19 mouse cellular contexts compared by ENCODE assay signal in genomic region chr7:18827792-18828546, GRCm38 (mm10). TPM values are rescaled to one million over a fixed set of nuclear protein-coding genes. Genes with fewer than 3 reads are reported as not detected.
DNase-seq lines count a peak whose midpoint lies in the region; ATAC-seq and TF ChIP-seq lines count a peak whose summit lies in the region.
"Had no signal": no experiment of that assay in that cellular context is flagged by ENCODE, and none has a peak within 500 bp of the region (broad histone marks: within the 10 kb centered on the region; RNA-seq: fewer than 3 reads in every experiment).

No protein-coding gene starts in this region.

- peak overlapping the region; percentile 2; the same call in 1 of the 2 replicates for H3K9ac ChIP-seq in heart, embryonic 11.5 days (ENCODE audit: low read depth, low read length)
- no peak overlapping the region for H3K9ac ChIP-seq in midbrain, embryonic 11.5 days (ENCODE audit: low read length)
- H3K9ac ChIP-seq in midbrain, postnatal 0 days (replicated peaks; ENCODE audit: low read length, poor library complexity, severe bottlenecking) = no peak overlapping the region
- H3K9ac ChIP-seq in stomach, embryonic 14.5 days (replicated peaks; ENCODE audit: low read depth, low read length) = no peak overlapping the region
- H3K9ac ChIP-seq: kidney, embryonic 15.5 days; limb, embryonic 12.5 days had no signal

- no peak for TF ChIP-seq POLR2A in brain, embryonic 14.5 days (IDR thresholded peaks at IDR 0.05; ENCODE audit: borderline replicate concordance, extremely low read depth, insufficient read depth, insufficient read length, poor library complexity, severe bottlenecking)

- H3K27me3 ChIP-seq in heart, embryonic 11.5 days (ENCODE audit: control insufficient read depth, insufficient read depth, low read length) = no peaks in the 10 kb centered on the region
- H3K27me3 ChIP-seq in midbrain, embryonic 11.5 days (ENCODE audit: control insufficient read depth, insufficient read depth, low read length) = no peaks in the 10 kb centered on the region
- no peaks in the 10 kb centered on the region for H3K27me3 ChIP-seq in midbrain, postnatal 0 days (ENCODE audit: insufficient read depth, low read length)
- H3K27me3 ChIP-seq in stomach, embryonic 14.5 days (ENCODE audit: control insufficient read depth, insufficient read depth, low read length) = no peaks in the 10 kb centered on the region

- no peaks in the 10 kb centered on the region for H3K4me1 ChIP-seq in heart, embryonic 11.5 days (ENCODE audit: control insufficient read depth, insufficient read depth, low read length)
- H3K4me1 ChIP-seq in midbrain, embryonic 11.5 days (ENCODE audit: control insufficient read depth, insufficient read depth, low read length) = no peaks in the 10 kb centered on the region
- no peaks in the 10 kb centered on the region for H3K4me1 ChIP-seq in midbrain, postnatal 0 days (ENCODE audit: insufficient read depth, low read length)
- no peaks in the 10 kb centered on the region for H3K4me1 ChIP-seq in stomach, embryonic 14.5 days (ENCODE audit: control insufficient read depth, insufficient read depth, low read length)
- H3K4me1 ChIP-seq: kidney, embryonic 15.5 days had no signal

- intact Hi-C loops in heart, postnatal 36 days (cut with DNase I) = loop anchor here (1.0 to 10.0 kb wide), 2 partner anchors 45 to 73 kb away; no protein-coding TSS in a partner anchor

- H3K27ac ChIP-seq in heart, embryonic 11.5 days (ENCODE audit: low read depth, low read length) = no peak overlapping the region
- H3K27ac ChIP-seq in midbrain, embryonic 11.5 days (ENCODE audit: low read depth, low read length) = no peak overlapping the region
- H3K27ac ChIP-seq in midbrain, postnatal 0 days (ENCODE audit: low read depth, low read length) = no peak overlapping the region
- no peak overlapping the region for H3K27ac ChIP-seq in stomach, embryonic 14.5 days (ENCODE audit: low read length)
- H3K27ac ChIP-seq: heart, adult 2 months; kidney, embryonic 15.5 days; limb, embryonic 12.5 days had no signal

- WGBS in heart, embryonic 11.5 days (ENCODE audit: insufficient replicate concordance) = 58% methylated on average over 26 of the region's 26 CpGs
- 66% methylated on average over 26 of the region's 26 CpGs for WGBS in midbrain, embryonic 11.5 days
- WGBS in midbrain, postnatal 0 days = 64% methylated on average over 26 of the region's 26 CpGs
- 63% methylated on average over 26 of the region's 26 CpGs for WGBS in stomach, embryonic 14.5 days

- ATAC-seq in heart, embryonic 11.5 days (replicated peaks; ENCODE audit: insufficient number of reproducible peaks, low FRiP score, low TSS enrichment) = 0 out of 2 replicates have a peak, but pooled peaks have one; percentile 35
- 0 out of 2 replicates have a peak, but pooled peaks have one; percentile 38 for ATAC-seq in midbrain, embryonic 11.5 days (ENCODE audit: low FRiP score)
- no peak for ATAC-seq in midbrain, postnatal 0 days (ENCODE audit: low FRiP score)
- peak; percentile 78; the same call in 1 of the 2 replicates for ATAC-seq in stomach, embryonic 14.5 days (ENCODE audit: insufficient number of reproducible peaks, insufficient read depth, low FRiP score, low read depth)

- DNase-seq in heart, postnatal 36 days = no peak
- DNase-seq in midbrain, embryonic 11.5 days (ENCODE audit: low spot score, missing footprints) = no peak
- no peak for DNase-seq in midbrain, postnatal 0 days (ENCODE audit: low spot score)
- DNase-seq in brain, embryonic 14.5 days (ENCODE audit: low read depth) = peak; percentile 1
- no peak for DNase-seq in thymus, postnatal 10 days (ENCODE audit: low spot score in 2 of 2)
- no peak for DNase-seq in cerebellum, postnatal 4 days (ENCODE audit: low spot score in 2 of 2)
- DNase-seq: heart, adult 2 months; heart, postnatal 4 days; lung, postnatal 14 days; thymus, postnatal 25 days had no signal

- H3K9me3 ChIP-seq in heart, embryonic 11.5 days (replicated peaks; ENCODE audit: control insufficient read depth, low read length) = no peaks in the 10 kb centered on the region
- no peaks in the 10 kb centered on the region for H3K9me3 ChIP-seq in midbrain, embryonic 11.5 days (ENCODE audit: control insufficient read depth, low read length)
- no peaks in the 10 kb centered on the region for H3K9me3 ChIP-seq in midbrain, postnatal 0 days (ENCODE audit: low read length)
- no peaks in the 10 kb centered on the region for H3K9me3 ChIP-seq in stomach, embryonic 14.5 days (ENCODE audit: control insufficient read depth, low read depth, low read length)
- H3K9me3 ChIP-seq: kidney, embryonic 15.5 days had no signal

- H3K4me3 ChIP-seq in heart, embryonic 11.5 days (ENCODE audit: low read depth, low read length) = no peak overlapping the region
- no peak overlapping the region for H3K4me3 ChIP-seq in midbrain, embryonic 11.5 days (ENCODE audit: low read depth, low read length)
- no peak overlapping the region for H3K4me3 ChIP-seq in midbrain, postnatal 0 days (ENCODE audit: low read depth, low read length)
- no peak overlapping the region for H3K4me3 ChIP-seq in stomach, embryonic 14.5 days (ENCODE audit: low read depth, low read length)
- H3K4me3 ChIP-seq: heart, adult 2 months; kidney, embryonic 15.5 days; limb, embryonic 12.5 days had no signal

- no peak for TF ChIP-seq CTCF in midbrain, postnatal 0 days (IDR thresholded peaks at IDR 0.05)
- TF ChIP-seq CTCF in brain, embryonic 14.5 days (IDR thresholded peaks at IDR 0.05; ENCODE audit: borderline replicate concordance, extremely low read depth, insufficient read depth, insufficient read length) = no peak

- no peak overlapping the region for H3K4me2 ChIP-seq in heart, embryonic 11.5 days
- H3K4me2 ChIP-seq in midbrain, embryonic 11.5 days = no peak overlapping the region
- H3K4me2 ChIP-seq in midbrain, postnatal 0 days (ENCODE audit: low read depth, low read length, poor library complexity, severe bottlenecking) = no peak overlapping the region
- no peak overlapping the region for H3K4me2 ChIP-seq in stomach, embryonic 14.5 days (replicated peaks; ENCODE audit: low read depth, low read length)
- H3K4me2 ChIP-seq: kidney, embryonic 15.5 days; limb, embryonic 12.5 days had no signal

- H3K36me3 ChIP-seq in heart, embryonic 11.5 days (ENCODE audit: control insufficient read depth, insufficient read depth, low read length) = no peaks in the 10 kb centered on the region
- no peaks in the 10 kb centered on the region for H3K36me3 ChIP-seq in midbrain, embryonic 11.5 days (ENCODE audit: control insufficient read depth, insufficient read depth, low read length)
- no peaks in the 10 kb centered on the region for H3K36me3 ChIP-seq in midbrain, postnatal 0 days (ENCODE audit: insufficient read depth, low read length)
- no peaks in the 10 kb centered on the region for H3K36me3 ChIP-seq in stomach, embryonic 14.5 days (ENCODE audit: control insufficient read depth, insufficient read depth, low read length)
- H3K36me3 ChIP-seq: kidney, embryonic 15.5 days; limb, embryonic 12.5 days had no signal

RNA-seq across cellular contexts. Expression of gene Psg17, which starts 6.6 kb away (rescaled TPM):
- 0.14 TPM in 1 of 2 replicates, not detected in the other for polyA plus RNA-seq in heart, embryonic 11.5 days (2014; fragmentation: Nextera tagmentation; extraction: Ambion mirVana)
- total RNA-seq in heart, postnatal 36 days (2021) = not detected
- 0.10 TPM in 1 of 2 replicates, not detected in the other for polyA plus RNA-seq in midbrain, embryonic 11.5 days (2014; fragmentation: Nextera tagmentation; extraction: Ambion mirVana)
- total RNA-seq in midbrain, postnatal 0 days (2014; rRNA removed) = not detected in 2 replicates
- polyA plus RNA-seq in midbrain, postnatal 0 days (2015; fragmentation: Nextera tagmentation; extraction: Ambion mirVana) = not detected in 2 replicates
- 0.16 and 0.19 TPM in 2 replicates for polyA plus RNA-seq in brain, embryonic 14.5 days (2012; rRNA removed)
- 0.23 and 0.27 TPM in 2 replicates for polyA plus RNA-seq in stomach, embryonic 14.5 days (2014; fragmentation: Nextera tagmentation; extraction: Ambion mirVana)
- total RNA-seq: adrenal gland, adult 2 months; heart, adult 2 months; heart, postnatal 4 days; layer of hippocampus, postnatal 10 days; monocyte, adult 5-6 weeks; neutrophil, adult 5-6 weeks had no signal
- polyA plus RNA-seq: adrenal gland, adult 2 months; C2C12 had no signal

RNA-seq across cellular contexts. Expression of gene Mill2, which starts 11.8 kb away (rescaled TPM):
- not detected in 2 replicates for polyA plus RNA-seq in heart, embryonic 11.5 days (2014; fragmentation: Nextera tagmentation; extraction: Ambion mirVana)
- total RNA-seq in heart, postnatal 36 days (2021) = 1 to 10 TPM; 5.8 to 6.3 TPM
- 0.15 and 0.20 TPM in 2 replicates for polyA plus RNA-seq in midbrain, embryonic 11.5 days (2014; fragmentation: Nextera tagmentation; extraction: Ambion mirVana)
- 2.0 and 3.3 TPM in 2 replicates for total RNA-seq in midbrain, postnatal 0 days (2014; rRNA removed)
- polyA plus RNA-seq in midbrain, postnatal 0 days (2015; fragmentation: Nextera tagmentation; extraction: Ambion mirVana) = 0.64 and 0.93 TPM in 2 replicates
- polyA plus RNA-seq in brain, embryonic 14.5 days (2012; rRNA removed) = 0.57 and 0.98 TPM in 2 replicates
- polyA plus RNA-seq in stomach, embryonic 14.5 days (2014; fragmentation: Nextera tagmentation; extraction: Ambion mirVana) = 1.0 and 1.1 TPM in 2 replicates
- total RNA-seq: monocyte, adult 5-6 weeks; neutrophil, adult 5-6 weeks had no signal
- polyA plus RNA-seq: limb, embryonic 12.5 days had no signal

RNA-seq across cellular contexts. Expression of gene Psg19, which starts 29.6 kb away (rescaled TPM):
- polyA plus RNA-seq in heart, embryonic 11.5 days (2014; fragmentation: Nextera tagmentation; extraction: Ambion mirVana) = not detected in 2 replicates
- not detected for total RNA-seq in heart, postnatal 36 days (2021)
- not detected in 2 replicates for polyA plus RNA-seq in midbrain, embryonic 11.5 days (2014; fragmentation: Nextera tagmentation; extraction: Ambion mirVana)
- total RNA-seq in midbrain, postnatal 0 days (2014; rRNA removed) = not detected in 2 replicates
- polyA plus RNA-seq in midbrain, postnatal 0 days (2015; fragmentation: Nextera tagmentation; extraction: Ambion mirVana) = not detected in 2 replicates
- polyA plus RNA-seq in brain, embryonic 14.5 days (2012; rRNA removed) = 0.07 TPM in 1 of 2 replicates, not detected in the other
- not detected in 2 replicates for polyA plus RNA-seq in stomach, embryonic 14.5 days (2014; fragmentation: Nextera tagmentation; extraction: Ambion mirVana)
- total RNA-seq: adrenal gland, adult 2 months; heart, adult 2 months; heart, postnatal 4 days; layer of hippocampus, postnatal 10 days; monocyte, adult 5-6 weeks; neutrophil, adult 5-6 weeks had no signal
- polyA plus RNA-seq: adrenal gland, adult 2 months; C2C12; heart, adult 2 months; kidney, embryonic 15.5 days; limb, embryonic 12.5 days had no signal

RNA-seq across cellular contexts. Expression of gene Pglyrp1, which starts 43.2 kb away (rescaled TPM):
- polyA plus RNA-seq in heart, embryonic 11.5 days (2014; fragmentation: Nextera tagmentation; extraction: Ambion mirVana) = 0.45 and 1.6 TPM in 2 replicates
- total RNA-seq in heart, postnatal 36 days (2021) = 1 to 10 TPM; 1.4 to 1.6 TPM
- 2.3 and 2.7 TPM in 2 replicates for polyA plus RNA-seq in midbrain, embryonic 11.5 days (2014; fragmentation: Nextera tagmentation; extraction: Ambion mirVana)
- 17.3 and 18.2 TPM in 2 replicates for total RNA-seq in midbrain, postnatal 0 days (2014; rRNA removed)
- 26.8 and 27.1 TPM in 2 replicates for polyA plus RNA-seq in midbrain, postnatal 0 days (2015; fragmentation: Nextera tagmentation; extraction: Ambion mirVana)
- 8.3 and 8.5 TPM in 2 replicates for polyA plus RNA-seq in brain, embryonic 14.5 days (2012; rRNA removed)
- 23.9 and 32.8 TPM in 2 replicates for polyA plus RNA-seq in stomach, embryonic 14.5 days (2014; fragmentation: Nextera tagmentation; extraction: Ambion mirVana)
